Mouse (Mus musculus) cortical plate, adult 2 months (tissue): ENCODE measurements around the gene Creb1.

ENCODE experiments used
- CTCF ChIP-seq: fragments of 200-500 bp; IDR thresholded peaks from 2 replicates; pipeline ENCODE4 v1.5.1; 2011; ENCODE audit warnings: mild to moderate bottlenecking, control low read depth, low read length; ENCODE audit not compliant: insufficient read depth; ENCODE audit errors: extremely low read depth
- POLR2A ChIP-seq: fragments of 200-500 bp; IDR thresholded peaks from 2 replicates; pipeline ENCODE4 v1.6.1; 2011; ENCODE audit warnings: mild to moderate bottlenecking, low read length, control low read depth; ENCODE audit not compliant: insufficient read depth; ENCODE audit errors: extremely low read depth

DNA sequence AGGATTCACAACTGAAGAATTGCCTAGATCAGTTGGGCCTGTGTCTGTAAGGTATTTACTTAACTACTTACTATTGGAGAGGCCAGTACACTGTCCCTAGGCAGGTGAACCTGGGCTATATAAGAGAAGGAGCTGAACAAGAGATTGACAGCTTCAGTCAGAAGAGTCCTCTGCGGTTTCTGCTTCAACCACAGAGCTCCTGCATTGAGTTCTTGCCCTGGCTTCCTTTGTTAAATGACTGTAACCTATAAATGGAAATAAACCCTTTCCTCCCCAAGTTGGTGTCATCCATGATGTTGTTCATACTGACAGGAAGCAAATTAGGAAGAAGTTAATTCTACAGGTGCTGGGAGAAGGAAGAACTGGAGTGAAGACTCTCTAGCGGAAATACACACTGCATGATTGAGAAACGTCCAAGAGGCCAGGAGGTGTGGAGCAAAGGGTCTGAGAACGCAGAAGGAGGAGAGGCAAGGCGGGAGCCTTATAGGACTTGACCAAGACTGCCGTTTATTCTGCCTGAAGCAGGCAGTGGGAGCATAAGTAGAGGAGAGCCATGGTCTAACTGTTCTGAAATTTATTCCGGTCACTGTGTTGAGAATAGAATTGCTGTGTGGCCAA, 23.9 kb upstream of the Creb1 start:
- TF ChIP-seq POLR2A (no peak), CTCF (no peak)
